Mouse (Mus musculus) urinary bladder, postnatal 25 days (tissue): ENCODE results near the gene Esp18.

ENCODE experiments used
- DNase-seq: peaks from one replicate; pipeline ENCODE4 v3.0.0; 2022; ENCODE audit warnings: low spot score

Gene Esp18

GRCm38 (mm10) chr17:39406059-39406458 is at the start of gene Esp18:
Gene Esp18, plus strand, starts transcription at chr17:39406359.
- DNase-seq = no peak

GRCm38 (mm10) chr17:39363316-39363715 is 42.8 kb upstream of the Esp18 start:
- DNase-seq = no peak
